Mouse (Mus musculus): ENCODE measurements around the gene 1700001O22Rik. TPM values are rescaled to one million over a fixed set of nuclear protein-coding genes. Genes with fewer than 3 reads are reported as not detected.

1700001O22Rik gene
- polyA plus RNA-seq, 1 experiment, result 2.2 TPM

GRCm38 (mm10) chr2:30845152-30846070, 42.0 kb upstream of the 1700001O22Rik start:
- Histone ChIP-seq H3K27me3 (ENCODE audit: control insufficient read depth, insufficient read depth, low read length, poor library complexity, severe bottlenecking) (peaks cover 9% of the 10 kb centered on the region), H3K9ac (ENCODE audit: low read depth, poor library complexity, severe bottlenecking) (peak overlapping the region; percentile 89), H3K36me3 (ENCODE audit: control insufficient read depth, insufficient read depth, low read length, poor library complexity, severe bottlenecking) (no peaks in the 10 kb centered on the region), H3K27ac (ENCODE audit: insufficient read depth, low read length) (no peak overlapping the region), H3K4me1 (ENCODE audit: control insufficient read depth, insufficient read depth, low read length) (peaks cover 4% of the 10 kb centered on the region), H3K4me3 (ENCODE audit: low read depth, low read length) (peak overlapping the region; percentile 82), H3K9me3 (replicated peaks; ENCODE audit: control insufficient read depth, insufficient read depth, low read length, poor library complexity, severe bottlenecking) (no peaks in the 10 kb centered on the region)
- TF ChIP-seq EP300 (IDR thresholded peaks at IDR 0.05; ENCODE audit: insufficient read depth, low read depth, low read length) (no peak), POLR2A (IDR thresholded peaks at IDR 0.05; ENCODE audit: insufficient read depth, low read length) (no peak), CTCF (IDR thresholded peaks at IDR 0.05; ENCODE audit: low read depth, low read length) (no peak)

DNA sequence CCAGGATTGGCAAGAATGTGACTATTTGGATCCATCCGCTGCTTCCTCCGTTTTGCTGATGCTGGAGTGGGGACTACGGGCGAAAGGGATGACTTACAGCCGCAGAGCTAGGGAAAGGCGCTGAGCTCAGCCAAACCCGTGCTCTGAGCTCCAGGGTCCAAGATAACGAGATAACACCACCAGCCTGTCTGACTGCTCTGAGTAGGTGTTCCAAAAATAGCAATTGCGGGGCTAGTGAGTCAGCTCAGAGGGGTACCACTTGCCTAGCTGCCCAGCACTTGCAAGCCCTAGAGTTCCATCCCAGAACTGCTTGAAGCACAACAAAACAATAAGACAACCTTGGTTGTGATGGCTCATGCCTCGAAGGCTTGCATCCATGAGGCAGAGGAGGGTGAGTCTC, 39.2 kb upstream of the 1700001O22Rik start:
- no peak overlapping the region for H3K27ac ChIP-seq (ENCODE audit: insufficient read depth, low read length)
- no peak for TF ChIP-seq EP300 (IDR thresholded peaks at IDR 0.05; ENCODE audit: insufficient read depth, low read depth, low read length)
- no peak for TF ChIP-seq CTCF (IDR thresholded peaks at IDR 0.05; ENCODE audit: low read depth, low read length)
- no peak for TF ChIP-seq POLR2A (IDR thresholded peaks at IDR 0.05; ENCODE audit: insufficient read depth, low read length)
- peaks cover 9% of the 10 kb centered on the region for H3K27me3 ChIP-seq (ENCODE audit: control insufficient read depth, insufficient read depth, low read length, poor library complexity, severe bottlenecking)
- peaks cover 4% of the 10 kb centered on the region for H3K4me1 ChIP-seq (ENCODE audit: control insufficient read depth, insufficient read depth, low read length)
- no peaks in the 10 kb centered on the region for H3K9me3 ChIP-seq (replicated peaks; ENCODE audit: control insufficient read depth, insufficient read depth, low read length, poor library complexity, severe bottlenecking)
- no peaks in the 10 kb centered on the region for H3K36me3 ChIP-seq (ENCODE audit: control insufficient read depth, insufficient read depth, low read length, poor library complexity, severe bottlenecking)
- no peak overlapping the region for H3K9ac ChIP-seq (ENCODE audit: low read depth, poor library complexity, severe bottlenecking)
- no peak overlapping the region for H3K4me3 ChIP-seq (ENCODE audit: low read depth, low read length)

GRCm38 (mm10) chr2:30836238-30836990, 33.0 kb upstream of the 1700001O22Rik start:
- H3K36me3 ChIP-seq (ENCODE audit: control insufficient read depth, insufficient read depth, low read length, poor library complexity, severe bottlenecking), result no peaks in the 10 kb centered on the region
- H3K4me1 ChIP-seq (ENCODE audit: control insufficient read depth, insufficient read depth, low read length), result peaks cover 2% of the 10 kb centered on the region
- TF ChIP-seq EP300 (IDR thresholded peaks at IDR 0.05; ENCODE audit: insufficient read depth, low read depth, low read length) (no peak), POLR2A (IDR thresholded peaks at IDR 0.05; ENCODE audit: insufficient read depth, low read length) (no peak), CTCF (IDR thresholded peaks at IDR 0.05; ENCODE audit: low read depth, low read length) (no peak)
- no peak overlapping the region for H3K27ac ChIP-seq (ENCODE audit: insufficient read depth, low read length)
- no peaks in the 10 kb centered on the region for H3K27me3 ChIP-seq (ENCODE audit: control insufficient read depth, insufficient read depth, low read length, poor library complexity, severe bottlenecking)
- H3K4me3 ChIP-seq (ENCODE audit: low read depth, low read length), result no peak overlapping the region
- no peaks in the 10 kb centered on the region for H3K9me3 ChIP-seq (replicated peaks; ENCODE audit: control insufficient read depth, insufficient read depth, low read length, poor library complexity, severe bottlenecking)
- no peak overlapping the region for H3K9ac ChIP-seq (ENCODE audit: low read depth, poor library complexity, severe bottlenecking)

- no peak for TF ChIP-seq POLR2A (IDR thresholded peaks at IDR 0.05; ENCODE audit: insufficient read depth, low read length)
- TF ChIP-seq EP300 (IDR thresholded peaks at IDR 0.05; ENCODE audit: insufficient read depth, low read depth, low read length), result no peak
- TF ChIP-seq CTCF (IDR thresholded peaks at IDR 0.05; ENCODE audit: low read depth, low read length), result no peak
- Histone ChIP-seq H3K4me1 (ENCODE audit: control insufficient read depth, insufficient read depth, low read length) (peaks cover 2% of the 10 kb centered on the region), H3K27me3 (ENCODE audit: control insufficient read depth, insufficient read depth, low read length, poor library complexity, severe bottlenecking) (no peaks in the 10 kb centered on the region), H3K4me3 (ENCODE audit: low read depth, low read length) (no peak within 1 kb of the TSS), H3K36me3 (ENCODE audit: control insufficient read depth, insufficient read depth, low read length, poor library complexity, severe bottlenecking) (no peaks in the 10 kb centered on the region), H3K9ac (ENCODE audit: low read depth, poor library complexity, severe bottlenecking) (no peak within 1 kb of the TSS), H3K27ac (ENCODE audit: insufficient read depth, low read length) (no peak within 1 kb of the TSS), H3K9me3 (replicated peaks; ENCODE audit: control insufficient read depth, insufficient read depth, low read length, poor library complexity, severe bottlenecking) (no peaks in the 10 kb centered on the region)
Measured at GRCm38 (mm10) chr2:30834373-30835022, 31.0 kb upstream of the 1700001O22Rik start, which contains the start of gene Prrx2. Prrx2 (plus strand) TSS chr2:30834972.

GRCm38 (mm10) chr2:30833644-30834043, 30.2 kb upstream of the 1700001O22Rik start:
- no peaks in the 10 kb centered on the region for H3K9me3 ChIP-seq (replicated peaks; ENCODE audit: control insufficient read depth, insufficient read depth, low read length, poor library complexity, severe bottlenecking)
- peaks cover 2% of the 10 kb centered on the region for H3K4me1 ChIP-seq (ENCODE audit: control insufficient read depth, insufficient read depth, low read length)
- TF ChIP-seq EP300 (IDR thresholded peaks at IDR 0.05; ENCODE audit: insufficient read depth, low read depth, low read length) (no peak), CTCF (IDR thresholded peaks at IDR 0.05; ENCODE audit: low read depth, low read length) (no peak)
- no peaks in the 10 kb centered on the region for H3K27me3 ChIP-seq (ENCODE audit: control insufficient read depth, insufficient read depth, low read length, poor library complexity, severe bottlenecking)
- H3K9ac ChIP-seq (ENCODE audit: low read depth, poor library complexity, severe bottlenecking), result no peak overlapping the region
- no peak overlapping the region for H3K4me3 ChIP-seq (ENCODE audit: low read depth, low read length)
- H3K36me3 ChIP-seq (ENCODE audit: control insufficient read depth, insufficient read depth, low read length, poor library complexity, severe bottlenecking), result no peaks in the 10 kb centered on the region
- H3K27ac ChIP-seq (ENCODE audit: insufficient read depth, low read length), result no peak overlapping the region
